13 mouse cellular contexts compared by ENCODE assay signal in the genomic region with DNA sequence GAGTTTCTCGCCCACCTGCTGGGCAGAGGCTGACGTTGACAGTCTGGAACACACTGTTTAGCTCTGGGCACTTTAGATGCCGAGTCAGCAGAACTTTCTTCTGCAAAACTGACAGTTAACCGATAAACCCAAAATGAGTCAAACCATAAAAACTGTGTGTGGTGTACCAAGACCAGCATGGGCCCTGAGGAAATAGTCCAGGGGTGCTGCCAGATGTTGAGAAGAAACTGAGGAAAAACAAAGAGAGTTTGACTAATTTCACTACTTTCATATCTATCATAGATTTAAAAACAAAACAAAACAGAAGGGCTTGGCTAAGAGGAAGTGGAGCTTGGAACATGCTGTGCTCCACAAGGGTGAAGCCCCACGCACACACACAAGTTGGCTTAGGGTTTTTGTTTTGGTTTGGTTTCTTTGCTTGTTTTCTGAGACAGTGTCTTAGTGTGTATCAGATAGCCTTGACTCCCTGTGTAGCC. TPM values are rescaled to one million over a fixed set of nuclear protein-coding genes. Genes with fewer than 3 reads are reported as not detected.
A peak's percentile ranks its signal among the peaks of the same experiment; 100 is the strongest.
DNase-seq lines count a peak whose midpoint lies in the region; ATAC-seq and TF ChIP-seq lines count a peak whose summit lies in the region.
"Had no signal": no experiment of that assay in that cellular context is flagged by ENCODE, and none has a peak within 500 bp of the region (broad histone marks: within the 10 kb centered on the region; RNA-seq: fewer than 3 reads in every experiment).

No protein-coding gene starts in this region.

- peak overlapping the region; percentile 56 for H3K27ac ChIP-seq in gastrocnemius, adult 2 months
- H3K27ac ChIP-seq in intestine, postnatal 0 days (ENCODE audit: low read depth, low read length): no peak overlapping the region
- H3K27ac ChIP-seq: heart, embryonic 13.5 days; neural tube, embryonic 15.5 days had no signal

- no peak for TF ChIP-seq CTCF in gastrocnemius, adult 2 months (IDR thresholded peaks at IDR 0.05)
- TF ChIP-seq CTCF in intestine, postnatal 0 days (IDR thresholded peaks at IDR 0.05; ENCODE audit: low read depth): no peak

- no peaks in the 10 kb centered on the region for H3K36me3 ChIP-seq in intestine, postnatal 0 days (ENCODE audit: control insufficient read depth, insufficient read depth)
- H3K36me3 ChIP-seq: heart, embryonic 13.5 days; neural tube, embryonic 15.5 days had no signal

- ATAC-seq in common myeloid progenitor, adult 5-6 weeks (replicated peaks; ENCODE audit: low read depth, poor library complexity, severe bottlenecking): peak; percentile 61
- ATAC-seq in megakaryocyte, adult 5-6 weeks (ENCODE audit: poor library complexity, severe bottlenecking): peak; percentile 76
- ATAC-seq in intestine, postnatal 0 days: no peak

- H3K27me3 ChIP-seq in intestine, postnatal 0 days (replicated peaks; ENCODE audit: control insufficient read depth, insufficient read depth, low read length): no peaks in the 10 kb centered on the region
- H3K27me3 ChIP-seq: heart, embryonic 13.5 days; neural tube, embryonic 15.5 days had no signal

- intact Hi-C loops in gastrocnemius, adult 2 months (cut with DNase I): no loop called here

- no peak for DNase-seq in gastrocnemius, adult 2 months
- DNase-seq in gastrocnemius, postnatal 10 days: no peak
- peak; percentile 16 to 33 for DNase-seq in spleen, postnatal 36 days (ENCODE audit: low spot score in 2 of 2)
- no peak for DNase-seq in spleen, adult 12 weeks (ENCODE audit: low spot score)
- DNase-seq in embryo, embryonic 9.5 days (ENCODE audit: extremely low spot score): no peak
- DNase-seq: cerebellum, adult 11-12 months; spleen, adult 18-20 months had no signal

- no peak overlapping the region for H3K4me3 ChIP-seq in gastrocnemius, adult 2 months
- no peak overlapping the region for H3K4me3 ChIP-seq in intestine, postnatal 0 days (ENCODE audit: low read depth, low read length)
- H3K4me3 ChIP-seq: erythroblast, embryonic 14.5 days; heart, embryonic 13.5 days; neural tube, embryonic 15.5 days had no signal

- H3K9me3 ChIP-seq in intestine, postnatal 0 days (ENCODE audit: control insufficient read depth): no peaks in the 10 kb centered on the region
- H3K9me3 ChIP-seq: heart, embryonic 13.5 days; neural tube, embryonic 15.5 days had no signal

- WGBS in intestine, postnatal 0 days: 62% methylated on average over 5 of the region's 5 CpGs

- no peaks in the 10 kb centered on the region for H3K4me1 ChIP-seq in intestine, postnatal 0 days (replicated peaks; ENCODE audit: control insufficient read depth, insufficient read depth, low read length)
- H3K4me1 ChIP-seq: heart, embryonic 13.5 days; neural tube, embryonic 15.5 days had no signal

- no peak overlapping the region for H3K9ac ChIP-seq in intestine, postnatal 0 days (ENCODE audit: low read depth, low read length)
- H3K9ac ChIP-seq: heart, embryonic 13.5 days; neural tube, embryonic 15.5 days had no signal

- H3K4me2 ChIP-seq in intestine, postnatal 0 days (replicated peaks; ENCODE audit: low read depth): no peak overlapping the region
- H3K4me2 ChIP-seq: heart, embryonic 13.5 days; neural tube, embryonic 15.5 days had no signal

RNA-seq across cellular contexts. Expression of gene Ica1l, which starts 26.8 kb away (rescaled TPM):
- total RNA-seq in gastrocnemius, adult 2 months (2021): under 1 TPM; 0.20 to 0.48 TPM
- under 1 TPM; 0.35 to 0.72 TPM for total RNA-seq in gastrocnemius, postnatal 10 days (2021)
- 2.2 and 3.5 TPM in 2 replicates for total RNA-seq in common myeloid progenitor, adult 5-6 weeks (2017)
- total RNA-seq in megakaryocyte, adult 5-6 weeks (2015): 0.07 TPM in 1 of 2 replicates, not detected in the other
- total RNA-seq in megakaryocyte, adult 5-6 weeks (2017): 0.95 and 0.98 TPM in 2 replicates
- 0.82 and 0.92 TPM in 2 replicates for polyA plus RNA-seq in intestine, postnatal 0 days (2015; fragmentation: Nextera tagmentation; extraction: Ambion mirVana)

Comparison
In these comparisons a context has a peak if more than half of its experiments do, and no peak if none do; other contexts are left out.
1. DNase-seq: peak in spleen, postnatal 36 days (2 of 2); none in gastrocnemius, adult 2 months (single experiment), gastrocnemius, postnatal 10 days (single experiment), spleen, adult 12 weeks (single experiment) and embryo, embryonic 9.5 days (single experiment).